ENCODE assay signal across 13 mouse cellular contexts in genomic region chrX:53684676-53685075, GRCm38 (mm10). TPM values are rescaled to one million over a fixed set of nuclear protein-coding genes. Genes with fewer than 3 reads are reported as not detected.
"Had no signal": no experiment of that assay in that cellular context is flagged by ENCODE, and none has a peak within 500 bp of the region (broad histone marks: within the 10 kb centered on the region; RNA-seq: fewer than 3 reads in every experiment).

No protein-coding gene starts in this region.

RNA-seq across cellular contexts. Expression of gene 4930502E18Rik, which starts 40.0 kb away (rescaled TPM):
- total RNA-seq: gastrocnemius, adult 2 months; gastrocnemius, postnatal 10 days; gastrocnemius, postnatal 25 days; gastrocnemius, postnatal 4 days; granulocyte monocyte progenitor cell, adult 5-6 weeks; heart, adult 2 months; heart, postnatal 14 days; heart, postnatal 36 days; hematopoietic stem cell, adult 5-6 weeks; hindbrain, postnatal 0 days had no signal
- polyA plus RNA-seq: heart, adult 2 months; hindbrain, embryonic 11.5 days; large intestine, adult 2 months; liver, embryonic 13.5 days had no signal
